Mouse (Mus musculus) common myeloid progenitor, adult 5-6 weeks (primary cell): ENCODE measurements around the gene Eml1. TPM values are rescaled to one million over a fixed set of nuclear protein-coding genes. Genes with fewer than 3 reads are reported as not detected.

Source experiments
- ATAC-seq: replicated peaks from 2 replicates; pipeline ENCODE4 v1.8.0; 2016; ENCODE audit warnings: low read depth, mild to moderate bottlenecking, moderate TSS enrichment, inconsistent platforms; ENCODE audit not compliant: poor library complexity, severe bottlenecking
- total RNA-seq: library from RNA; stranded (forward); fragments of 200-1000, 187-1606 nt; gene quantifications from 2 replicates; pipeline ENCODE4 v1.2.3, GENCODE M21; 2017

Eml1 gene
- total RNA-seq: not detected in 2 replicates

DNA sequence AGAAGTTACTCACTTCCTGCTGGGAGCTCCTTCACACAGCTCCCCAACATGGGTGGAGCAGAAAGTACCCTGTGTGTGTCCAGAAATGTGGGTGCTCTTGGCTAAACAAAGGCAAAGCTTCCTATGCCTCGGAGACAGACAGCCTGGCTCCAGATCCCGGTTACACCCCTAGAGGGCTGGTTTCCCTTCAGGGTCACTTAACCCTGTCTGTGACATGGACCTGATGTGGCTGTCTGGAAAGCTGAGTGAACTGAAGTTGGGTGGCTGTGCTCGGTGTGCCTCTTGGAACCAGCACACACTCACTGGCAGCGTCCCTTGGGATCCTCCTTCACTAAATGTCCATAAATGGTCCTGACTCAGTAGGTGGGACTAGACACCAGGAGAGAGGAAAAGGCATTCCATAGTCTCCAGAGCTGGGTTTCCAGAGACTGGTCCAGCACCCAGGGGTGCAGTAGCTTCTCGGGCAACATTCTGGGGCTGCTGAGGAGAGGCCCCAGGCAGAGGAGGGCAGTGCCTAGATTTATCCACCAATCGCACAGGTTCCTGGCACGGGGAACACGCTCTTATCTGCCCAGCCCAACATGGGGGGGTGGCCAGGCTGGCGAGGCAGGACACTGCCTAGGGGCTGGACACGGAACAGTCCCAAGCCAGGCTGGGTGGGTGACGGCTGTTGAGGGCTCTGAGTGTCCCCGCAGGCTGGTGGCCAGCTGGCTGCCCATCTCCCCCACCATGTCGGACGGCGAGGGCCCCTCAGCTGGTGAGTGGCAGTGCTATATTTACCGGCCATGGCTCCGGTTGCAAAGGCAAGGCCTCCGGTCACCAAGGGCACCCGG is at the start of gene Eml1:
Eml1 (plus strand) TSS at position 362 of the 833 bp plus-strand sequence.
- no peak for ATAC-seq

- no peak for ATAC-seq
Observed at GRCm38 (mm10) chr12:108326401-108326800, 44.4 kb upstream of the Eml1 start.

GRCm38 (mm10) chr12:108327889-108328491 is 42.8 kb upstream of the Eml1 start:
- ATAC-seq: peak; percentile 31; the same call in 1 of the 2 replicates

DNA sequence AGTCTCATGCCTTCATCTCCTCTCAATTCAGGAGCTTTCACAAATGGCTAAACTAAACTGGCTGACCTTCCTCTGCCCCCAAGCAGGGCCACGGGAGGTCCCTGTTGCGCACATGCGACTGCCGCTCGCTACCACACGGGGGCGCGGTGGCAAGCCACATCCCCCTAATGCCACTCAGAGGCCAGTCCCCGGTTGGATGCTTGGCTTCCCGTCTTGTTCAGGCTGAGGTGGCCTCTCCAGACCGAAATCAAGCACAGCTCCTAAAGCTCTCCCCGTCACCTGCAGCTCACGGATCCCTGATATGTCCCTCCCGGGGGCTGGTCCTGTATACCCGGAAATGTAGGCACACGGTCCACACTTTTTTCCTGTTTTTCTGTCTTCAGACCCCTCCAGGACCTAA is 37.7 kb upstream of the Eml1 start:
- peak; percentile 75 for ATAC-seq

GRCm38 (mm10) chr12:108333481-108333882 is 37.3 kb upstream of the Eml1 start:
- ATAC-seq: peak; percentile 53

GRCm38 (mm10) chr12:108333895-108334445 is 36.8 kb upstream of the Eml1 start, which contains the start of gene Cyp46a1:
TSS of gene Cyp46a1 (plus strand) at chr12:108334381.
- ATAC-seq: peak; percentile 84

DNA sequence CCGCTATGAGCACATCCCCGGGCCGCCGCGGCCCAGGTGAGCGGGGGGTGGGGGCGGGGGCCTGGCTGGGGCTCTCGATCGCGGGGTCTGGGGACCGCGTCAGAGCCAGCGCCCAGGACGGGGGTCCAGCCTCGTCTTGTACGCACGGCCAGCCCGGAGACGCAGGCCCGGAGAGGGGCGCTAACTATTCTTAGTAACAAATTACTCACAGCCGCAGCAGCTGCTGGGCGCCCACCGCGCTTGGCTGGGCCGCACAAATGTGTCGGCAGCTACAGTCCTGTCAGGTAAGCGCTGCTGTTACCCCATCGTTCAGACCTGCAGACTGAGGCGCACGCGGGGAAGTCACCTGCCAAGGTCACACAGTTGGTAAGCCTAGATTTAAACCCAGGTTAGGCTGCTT is 36.2 kb upstream of the Eml1 start:
- ATAC-seq: no peak

GRCm38 (mm10) chr12:108338572-108339190 is 32.1 kb upstream of the Eml1 start:
- ATAC-seq: peak; percentile 24; the same call in 1 of the 2 replicates

DNA sequence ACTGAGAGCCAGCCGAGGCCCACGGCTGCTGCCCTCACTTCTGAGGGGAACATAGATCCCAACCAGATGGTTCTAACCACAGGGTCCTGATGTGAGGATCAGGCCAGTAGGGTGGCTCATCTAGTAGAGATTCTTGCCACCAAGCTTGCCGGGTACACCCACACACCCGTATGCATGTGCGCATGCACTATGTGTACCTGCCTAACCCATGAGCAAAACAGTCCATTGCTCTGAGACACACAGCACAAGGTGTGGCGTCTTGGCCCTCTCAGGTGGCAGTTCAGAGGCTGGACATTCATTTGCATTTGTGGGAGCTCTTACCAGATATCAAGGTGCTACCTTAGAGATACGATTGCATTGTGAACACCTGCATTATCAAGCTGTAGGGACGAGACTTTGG is 22.6 kb upstream of the Eml1 start:
- ATAC-seq: no peak

DNA sequence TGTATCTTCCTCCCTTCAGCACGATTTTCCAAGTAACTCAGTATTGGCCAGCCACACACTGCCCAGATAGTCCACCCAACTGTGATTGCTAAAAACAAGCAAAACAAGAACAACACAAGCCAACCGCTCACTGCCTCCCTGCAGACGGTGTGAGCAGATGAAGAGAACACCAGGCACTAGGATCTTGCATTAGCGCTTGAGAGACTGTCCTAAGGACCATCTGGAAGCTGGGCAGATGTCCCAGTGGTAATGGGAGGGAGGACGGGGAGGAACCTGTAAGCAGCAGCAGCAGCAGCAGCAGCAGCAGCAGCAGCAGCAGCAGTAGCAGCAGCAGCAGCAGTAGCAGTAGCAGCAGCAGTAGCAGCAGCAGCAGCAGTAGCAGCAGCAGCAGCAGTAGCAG is 21.7 kb upstream of the Eml1 start:
- ATAC-seq: no peak

DNA sequence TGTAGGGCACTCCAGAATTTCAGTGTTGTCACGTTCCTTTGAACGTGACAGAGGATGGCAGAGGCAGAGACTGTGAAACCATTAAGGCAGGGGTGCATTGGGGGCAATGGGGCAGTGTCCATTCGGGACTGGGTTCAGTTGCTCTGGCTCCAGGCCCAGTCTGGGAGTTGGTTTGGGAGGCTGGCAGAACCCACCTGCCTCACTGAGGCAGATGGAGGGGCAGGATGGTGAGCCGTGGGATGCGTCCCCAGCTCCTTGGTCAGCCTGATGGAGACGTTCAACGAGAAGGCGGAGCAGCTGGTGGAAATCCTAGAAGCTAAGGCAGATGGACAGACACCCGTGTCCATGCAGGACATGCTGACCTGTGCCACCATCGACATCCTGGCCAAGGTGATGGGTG is 19.8 kb upstream of the Eml1 start:
- ATAC-seq: no peak

DNA sequence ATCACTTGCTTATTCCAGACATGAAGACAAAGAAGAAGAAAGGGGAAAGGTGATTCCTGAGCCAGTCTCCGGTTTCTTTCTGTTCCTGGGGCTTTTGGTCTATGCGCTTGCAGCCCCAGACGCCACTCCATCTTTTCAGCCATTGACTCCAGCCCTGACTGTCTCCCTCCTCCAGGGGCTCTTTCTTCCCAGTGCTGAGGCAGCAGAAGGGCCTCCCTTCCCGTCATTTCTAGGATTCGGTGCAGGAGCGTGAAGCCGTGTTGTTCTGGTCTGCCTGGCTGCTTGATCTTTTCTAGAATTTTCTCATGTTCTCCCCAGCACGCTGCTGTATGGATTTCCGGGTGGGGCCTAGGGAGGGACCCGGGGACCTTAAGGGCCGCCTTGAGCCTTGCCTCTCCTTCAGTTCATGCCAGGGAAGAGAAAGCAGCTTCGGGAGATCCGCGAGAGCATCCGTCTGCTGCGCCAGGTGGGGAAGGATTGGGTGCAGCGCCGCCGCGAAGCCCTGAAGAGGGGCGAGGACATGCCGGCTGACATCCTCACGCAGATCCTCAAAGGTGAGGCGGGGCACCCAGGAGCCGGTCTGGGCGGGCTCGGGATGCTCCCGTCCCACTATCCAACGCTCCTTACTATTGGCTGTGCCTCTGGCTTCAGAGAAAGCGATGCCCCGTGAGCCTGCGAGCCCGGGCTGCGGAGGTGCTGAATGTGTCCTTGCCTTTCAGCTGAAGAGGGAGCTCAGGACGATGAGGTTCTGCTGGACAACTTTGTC is 18.2 kb upstream of the Eml1 start:
- ATAC-seq: no peak

GRCm38 (mm10) chr12:108354284-108354683 is 16.5 kb upstream of the Eml1 start:
- ATAC-seq: no peak

DNA sequence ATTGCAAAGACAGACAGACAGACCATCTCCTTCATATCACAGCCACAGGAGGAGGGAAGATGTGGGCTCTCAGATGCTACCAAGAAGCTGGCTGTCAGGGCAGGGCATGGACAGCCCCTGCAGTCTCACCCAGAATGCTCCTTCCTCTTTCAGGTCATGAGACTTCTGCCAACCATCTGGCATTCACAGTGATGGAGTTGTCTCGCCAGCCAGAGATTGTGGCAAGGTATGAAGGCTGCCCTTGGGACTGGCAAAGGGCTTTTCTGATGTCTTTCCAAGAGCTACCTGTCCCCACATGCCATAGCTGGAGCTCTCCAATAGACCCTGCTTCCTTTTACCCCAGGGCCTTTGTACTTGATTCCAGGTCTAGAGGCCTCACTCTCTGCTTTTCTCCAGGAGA is 15.5 kb upstream of the Eml1 start:
- ATAC-seq: no peak

- no peak for ATAC-seq
Observed at GRCm38 (mm10) chr12:108355986-108356385, 14.8 kb upstream of the Eml1 start.

GRCm38 (mm10) chr12:108363796-108364195 is 7.0 kb upstream of the Eml1 start:
- peak; percentile 98 for ATAC-seq

GRCm38 (mm10) chr12:108365340-108365739 is 5.4 kb upstream of the Eml1 start:
- ATAC-seq: no peak

DNA sequence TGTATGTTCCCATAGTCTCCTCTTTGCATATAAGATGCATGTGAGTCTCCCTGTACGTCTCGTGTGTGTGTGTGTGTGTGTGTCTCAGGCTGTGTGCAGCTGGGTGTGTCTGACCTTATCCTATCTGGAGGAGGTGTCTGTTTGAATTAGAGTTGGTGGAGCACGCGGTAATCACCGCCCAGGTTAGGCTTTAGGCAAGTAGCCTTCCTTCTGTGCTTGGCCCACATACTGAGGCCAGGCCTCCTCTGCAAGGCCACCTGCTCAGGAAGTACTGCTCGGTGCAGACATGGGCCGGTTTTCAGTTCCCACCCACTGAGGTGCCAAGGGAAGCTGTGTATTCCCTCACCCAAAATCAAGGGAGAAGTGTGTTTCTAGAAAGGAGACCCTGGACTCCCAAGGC is 4.9 kb upstream of the Eml1 start:
- ATAC-seq: no peak

GRCm38 (mm10) chr12:108367909-108368308 is 2.8 kb upstream of the Eml1 start:
- ATAC-seq: no peak

DNA sequence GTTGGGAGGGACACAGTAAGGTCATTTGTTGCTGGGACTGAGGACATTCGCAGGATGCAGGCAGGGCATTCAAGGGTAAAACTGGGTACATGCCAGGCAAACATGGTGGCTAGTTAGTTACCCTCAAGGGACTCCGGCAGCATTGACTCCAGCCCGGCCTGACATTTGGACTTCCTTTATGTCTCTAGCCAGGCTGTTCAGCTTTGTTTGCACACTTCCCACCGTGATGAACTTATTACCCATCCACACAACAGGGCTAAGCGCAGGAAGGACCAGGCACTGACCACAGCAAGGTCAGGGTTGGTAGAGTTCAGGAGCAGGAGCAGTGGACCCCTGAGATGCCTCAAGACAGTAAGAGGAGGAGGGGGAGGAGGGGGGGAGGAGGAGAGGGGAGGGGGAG is 1.8 kb upstream of the Eml1 start:
- ATAC-seq: no peak
